Mouse (Mus musculus) ES-E14 (cell line): Measurements from ENCODE around the gene Tmem144. TPM values are rescaled to one million over a fixed set of nuclear protein-coding genes. Genes with fewer than 3 reads are reported as not detected.

Experiments used
- DNase-seq: peaks from one replicate; pipeline ENCODE4 v3.0.0-alpha.2; 2013; ENCODE audit warnings: low read depth, low spot score
- H3K27ac ChIP-seq: 2 replicates; pipeline ENCODE4 v1.5.1; 2012; ENCODE audit warnings: low read depth, mild to moderate bottlenecking, low read length, moderate library complexity, mixed read lengths; ENCODE audit not compliant: poor library complexity, insufficient read depth, severe bottlenecking
- H3K36me3 ChIP-seq: 2 replicates; pipeline ENCODE4 v1.6.1; 2012; ENCODE audit warnings: mild to moderate bottlenecking, low read length, moderate library complexity, mixed read lengths; ENCODE audit not compliant: control insufficient read depth, poor library complexity, insufficient read depth, severe bottlenecking
- H3K4me1 ChIP-seq, 2 experiments: fragments of 150-350 bp in 1 of 2; sonication (generic) in 1 of 2; 2 replicates each; pipeline ENCODE4 v1.6.1; 2012; ENCODE audit warnings: low read length in 2 of 2, mild to moderate bottlenecking in 1 of 2, mixed read lengths in 1 of 2; ENCODE audit not compliant: control insufficient read depth in 2 of 2, insufficient read depth in 2 of 2, poor library complexity in 1 of 2
- H3K4me3 ChIP-seq, 2 experiments: fragments of 150-350 bp in 1 of 2; sonication (generic) in 1 of 2; 2 replicates each; pipeline ENCODE4 v1.5.1; 2012; ENCODE audit warnings: low read length in 2 of 2, low read depth in 1 of 2, mild to moderate bottlenecking in 1 of 2, mixed read lengths in 1 of 2; ENCODE audit not compliant: insufficient read depth in 1 of 2, poor library complexity in 1 of 2, severe bottlenecking in 1 of 2
- H3K9ac ChIP-seq: 2 replicates; pipeline ENCODE4 v1.6.1; 2012; ENCODE audit warnings: low read depth, mild to moderate bottlenecking, low read length, mixed read lengths; ENCODE audit not compliant: poor library complexity, insufficient read depth, severe bottlenecking
- H3K9me3 ChIP-seq: fragments of 150-350 bp; sonication (generic); 2 replicates; pipeline ENCODE4 v1.6.1; 2012; ENCODE audit warnings: low read depth, mild to moderate bottlenecking, low read length; ENCODE audit not compliant: control insufficient read depth, insufficient read depth
- CHD2 ChIP-seq: IDR thresholded peaks from 2 replicates; pipeline ENCODE4 v1.6.1; 2014; ENCODE audit warnings: mild to moderate bottlenecking, low read depth, low read length, inconsistent platforms
- HCFC1 ChIP-seq: IDR thresholded peaks from 2 replicates; pipeline ENCODE4 v1.6.1; 2012; ENCODE audit warnings: low read length, inconsistent platforms, borderline replicate concordance; ENCODE audit not compliant: insufficient read depth
- MAFK ChIP-seq: IDR thresholded peaks from 2 replicates; pipeline ENCODE4 v1.6.1; 2014; ENCODE audit warnings: mild to moderate bottlenecking, low read depth, low read length, inconsistent platforms; ENCODE audit not compliant: insufficient read depth
- ZC3H11A ChIP-seq: IDR thresholded peaks from 2 replicates; pipeline ENCODE4 v1.6.1; 2012; ENCODE audit warnings: low read depth, mild to moderate bottlenecking, inconsistent platforms, low read length, borderline replicate concordance
- ZNF384 ChIP-seq: IDR thresholded peaks from 2 replicates; pipeline ENCODE4 v1.6.1; 2012; ENCODE audit warnings: low read depth, low read length, inconsistent platforms
- in situ Hi-C, 2 experiments: fragments of 600-800 bp; cut with MboI; formaldehyde crosslinking; loops; one replicate each; pipeline ENCODE4 v1.15.1; 2025; ENCODE audit warnings: low sequenced_read_pairs in 2 of 2, inconsistent platforms in 1 of 2; ENCODE audit not compliant: unreplicated experiment in 2 of 2
- total RNA-seq: library from RNA; depleted of rRNA; stranded (reverse); fragments of 300-350 nt; gene quantifications from 2 replicates; pipeline ENCODE4 v1.2.3, GENCODE M21; 2012

The Tmem144 gene
- total RNA-seq, 1 experiment = 5.4 TPM

- H3K4me3 ChIP-seq = no peak overlapping the region
- H3K9ac ChIP-seq = no peak overlapping the region
- no peaks in the 10 kb centered on the region for H3K36me3 ChIP-seq
- TF ChIP-seq HCFC1 = no peak
- TF ChIP-seq CHD2 = no peak
- TF ChIP-seq ZNF384 = no peak
- TF ChIP-seq MAFK = no peak
- H3K9me3 ChIP-seq = no peaks in the 10 kb centered on the region
- in situ Hi-C loops = no loop called here
- H3K27ac ChIP-seq = no peak overlapping the region
- H3K4me1 ChIP-seq = no peaks in the 10 kb centered on the region
- no peak for DNase-seq
Observed at GRCm38 (mm10) chr3:79867121-79867709, 14.6 kb upstream of the Tmem144 start.

GRCm38 (mm10) chr3:79866526-79866925 is 14.0 kb upstream of the Tmem144 start:
- TF ChIP-seq CHD2 (no peak), HCFC1 (no peak), ZNF384 (no peak), ZC3H11A (no peak), MAFK (no peak)
- no peak overlapping the region for H3K27ac ChIP-seq
- H3K36me3 ChIP-seq = no peaks in the 10 kb centered on the region
- no peak overlapping the region for H3K9ac ChIP-seq
- no peak for DNase-seq
- no peaks in the 10 kb centered on the region for H3K9me3 ChIP-seq
- H3K4me3 ChIP-seq = no peak overlapping the region
- H3K4me1 ChIP-seq = no peaks in the 10 kb centered on the region
- in situ Hi-C loops = no loop called here

GRCm38 (mm10) chr3:79866089-79866488 is 13.5 kb upstream of the Tmem144 start:
- no peak for TF ChIP-seq ZC3H11A
- no peak for TF ChIP-seq MAFK
- TF ChIP-seq CHD2 = no peak
- no peak for TF ChIP-seq ZNF384
- no peak for TF ChIP-seq HCFC1
- no peak overlapping the region for H3K27ac ChIP-seq
- H3K9me3 ChIP-seq = no peaks in the 10 kb centered on the region
- no peak for DNase-seq
- no peak overlapping the region for H3K9ac ChIP-seq
- no peaks in the 10 kb centered on the region for H3K36me3 ChIP-seq
- H3K4me3 ChIP-seq = no peak overlapping the region
- in situ Hi-C loops = no loop called here
- no peaks in the 10 kb centered on the region for H3K4me1 ChIP-seq

GRCm38 (mm10) chr3:79864824-79865223 is 12.3 kb upstream of the Tmem144 start:
- TF ChIP-seq CHD2 = no peak
- no peak for TF ChIP-seq ZNF384
- TF ChIP-seq MAFK = no peak
- TF ChIP-seq HCFC1 = no peak
- no peak for TF ChIP-seq ZC3H11A
- in situ Hi-C loops = no loop called here
- no peaks in the 10 kb centered on the region for H3K36me3 ChIP-seq
- H3K9me3 ChIP-seq = no peaks in the 10 kb centered on the region
- H3K9ac ChIP-seq = no peak overlapping the region
- H3K27ac ChIP-seq = no peak overlapping the region
- no peaks in the 10 kb centered on the region for H3K4me1 ChIP-seq
- H3K4me3 ChIP-seq = no peak overlapping the region
- DNase-seq = no peak

GRCm38 (mm10) chr3:79858221-79858620 is 5.6 kb upstream of the Tmem144 start:
- DNase-seq = no peak
- Histone ChIP-seq H3K4me3 (no peak overlapping the region), H3K4me1 (no peaks in the 10 kb centered on the region), H3K9me3 (no peaks in the 10 kb centered on the region), H3K9ac (no peak overlapping the region), H3K27ac (no peak overlapping the region), H3K36me3 (no peaks in the 10 kb centered on the region)
- TF ChIP-seq MAFK (no peak), HCFC1 (no peak), CHD2 (no peak), ZNF384 (no peak)
- in situ Hi-C loops = no loop called here
